Mouse (Mus musculus): ENCODE measurements at regions not wholly inside any gene's neighbourhood (a gene's known extent, or its start where the extent isn't known, plus 50 kb on each side); places are given as distances from the start of the nearest gene placed in this dataset.

DNA sequence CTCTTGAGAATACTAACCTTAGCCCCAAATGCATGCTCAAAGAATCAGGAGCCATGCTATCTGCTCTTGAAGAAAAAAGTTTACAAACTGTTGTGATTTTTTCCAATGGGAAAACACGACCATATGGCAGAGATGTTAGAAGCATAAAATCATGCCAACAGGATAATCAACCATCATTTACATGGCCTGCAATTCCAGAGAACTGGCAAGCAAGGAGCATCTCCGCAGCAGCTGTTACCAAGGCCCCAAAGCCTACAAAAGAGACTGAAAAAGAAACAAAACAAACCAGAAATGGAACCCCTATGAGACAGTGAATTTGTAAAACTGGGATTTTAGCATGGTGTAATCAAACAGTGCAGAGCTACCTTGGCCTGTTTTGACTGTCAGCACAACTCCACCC, 1164.2 kb upstream of the Gm10800 start:
- DNase-seq: peak; percentile 14

GRCm38 (mm10) chr2:99821691-99822090, 1154.6 kb upstream of the Gm10800 start:
- DNase-seq: no peak

Data from right cerebral cortex, adult 18-20 months (tissue).